Mouse (Mus musculus): Measurements from ENCODE around the gene Gps2.
"Not testable (repeated sequence)": the region's sequence is repeated elsewhere in the genome, so short reads cannot be mapped to it uniquely, and the experiment has no call there.

Gps2 gene

DNA sequence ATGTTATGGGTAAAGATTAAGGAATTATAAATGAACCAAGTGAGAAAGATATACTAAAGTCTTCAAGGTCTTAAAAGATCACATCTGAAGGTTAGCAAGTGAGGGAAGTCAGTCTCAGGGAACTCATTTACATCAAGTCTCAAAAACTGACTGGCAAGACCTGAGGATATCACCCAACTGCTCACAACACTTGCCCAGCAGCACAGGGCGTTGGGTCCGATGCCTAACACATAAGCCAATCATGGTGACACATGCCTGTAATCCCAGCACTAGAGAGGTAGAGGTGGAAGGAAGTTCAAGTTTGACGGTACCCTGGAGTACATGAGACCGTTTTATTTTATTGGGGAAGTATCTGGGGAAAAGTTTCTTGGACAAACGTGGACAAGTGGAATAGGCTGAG, 4.4 kb downstream of the Gps2 start:
- DNase-seq: no peak

- peak; percentile 14 for DNase-seq
Measured at GRCm38 (mm10) chr11:69919053-69919452, 5.4 kb downstream of the Gps2 start.

GRCm38 (mm10) chr11:69919661-69920265, 6.1 kb downstream of the Gps2 start:
- peak; percentile 78 for DNase-seq

GRCm38 (mm10) chr11:69920266-69921031, 6.8 kb downstream of the Gps2 start:
- DNase-seq: peak; percentile 73

GRCm38 (mm10) chr11:69921114-69922011, 7.7 kb downstream of the Gps2 start, which contains the start of gene Eif5a:
Eif5a (minus strand) TSS chr11:69921958.
- DNase-seq: peak; percentile 100

- DNase-seq: no peak
Measured at GRCm38 (mm10) chr11:69922012-69922756, 8.5 kb downstream of the Gps2 start.

- no peak for DNase-seq
Measured at GRCm38 (mm10) chr11:69922796-69923195, 9.1 kb downstream of the Gps2 start.

DNA sequence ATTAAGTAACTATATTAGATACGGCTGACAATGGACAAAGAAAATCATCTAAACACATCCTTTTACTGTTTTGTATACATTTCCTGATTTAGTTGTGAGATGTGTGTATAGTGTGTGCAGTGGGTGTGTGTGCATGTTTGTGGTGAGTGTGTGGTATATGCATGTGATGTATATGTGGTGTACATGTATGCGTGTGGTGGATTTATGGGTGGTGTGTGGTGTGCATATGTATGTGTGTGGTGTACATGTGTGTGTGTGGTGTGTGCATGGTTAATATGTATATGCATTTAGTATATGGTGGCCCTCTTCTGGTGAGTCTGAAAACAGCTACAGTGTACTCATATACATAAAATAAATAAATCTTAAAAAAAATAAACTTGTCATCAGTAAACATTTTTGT, 13.8 kb downstream of the Gps2 start:
- no peak for DNase-seq

DNA sequence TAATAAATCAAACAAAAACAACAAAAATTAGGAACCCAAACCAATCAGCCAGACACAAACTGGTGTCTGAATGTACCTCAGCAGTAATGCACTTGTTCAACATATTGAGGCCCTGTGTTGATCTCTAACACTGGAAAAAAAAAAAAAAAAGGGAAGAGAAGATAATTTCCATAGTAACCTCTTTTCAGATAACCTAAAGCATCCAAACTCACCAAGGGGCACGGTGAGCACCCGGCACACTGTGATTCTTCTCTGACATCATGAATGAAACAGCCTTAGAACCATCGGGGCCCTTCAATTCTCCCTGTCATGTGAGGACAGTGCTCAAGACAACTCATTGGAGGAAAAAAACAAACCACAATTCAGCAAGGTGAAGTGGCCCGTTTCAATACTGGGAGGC, 16.0 kb downstream of the Gps2 start:
- DNase-seq: no peak

DNA sequence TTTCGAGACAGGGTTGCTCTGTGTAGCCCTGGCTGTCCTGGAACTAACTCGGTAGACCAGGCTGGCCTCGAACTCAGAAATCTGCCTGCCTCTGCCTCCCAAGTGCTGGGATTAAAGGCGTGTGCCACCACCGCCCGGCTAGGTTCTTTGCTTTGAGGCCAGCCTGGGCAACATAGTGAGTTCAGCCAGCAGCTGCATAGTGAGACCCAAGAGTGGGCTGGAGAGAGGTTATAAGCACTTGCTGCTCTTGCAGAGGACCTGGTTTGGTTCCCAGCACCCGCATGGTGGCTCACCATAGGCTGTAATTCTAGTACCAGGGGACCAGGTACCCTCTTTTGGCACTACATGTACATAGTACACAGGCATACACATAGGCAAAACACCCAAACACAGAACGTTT, 16.5 kb downstream of the Gps2 start:
- DNase-seq: not testable (repeated sequence)

GRCm38 (mm10) chr11:69930967-69931537, 17.4 kb downstream of the Gps2 start:
- peak; percentile 30 for DNase-seq

- no peak for DNase-seq
Measured at GRCm38 (mm10) chr11:69931769-69932168, 18.1 kb downstream of the Gps2 start.

GRCm38 (mm10) chr11:69932254-69932653, 18.6 kb downstream of the Gps2 start:
- DNase-seq: peak; percentile 62

GRCm38 (mm10) chr11:69933066-69933465, 19.4 kb downstream of the Gps2 start:
- DNase-seq: no peak

DNA sequence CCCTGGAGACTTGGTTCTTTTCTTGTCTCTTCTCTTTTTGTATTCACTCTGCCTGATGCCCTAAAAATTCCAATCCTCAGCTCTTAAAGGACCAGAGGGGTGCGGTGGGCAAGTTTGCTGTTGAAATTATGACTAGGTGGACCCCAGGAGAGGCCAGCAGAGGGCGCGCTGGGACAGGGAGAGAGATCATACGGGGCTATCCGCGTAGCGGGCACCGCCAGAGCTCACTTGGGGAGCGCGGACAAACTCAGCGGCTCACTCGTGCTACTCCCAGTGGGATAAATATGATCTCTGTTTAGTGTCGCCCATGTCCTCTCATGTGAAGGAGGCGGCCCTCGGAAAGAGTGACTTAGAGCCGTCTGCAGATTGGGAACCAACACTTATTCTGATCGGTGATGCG, 20.5 kb downstream of the Gps2 start:
- peak; percentile 99 for DNase-seq

DNA sequence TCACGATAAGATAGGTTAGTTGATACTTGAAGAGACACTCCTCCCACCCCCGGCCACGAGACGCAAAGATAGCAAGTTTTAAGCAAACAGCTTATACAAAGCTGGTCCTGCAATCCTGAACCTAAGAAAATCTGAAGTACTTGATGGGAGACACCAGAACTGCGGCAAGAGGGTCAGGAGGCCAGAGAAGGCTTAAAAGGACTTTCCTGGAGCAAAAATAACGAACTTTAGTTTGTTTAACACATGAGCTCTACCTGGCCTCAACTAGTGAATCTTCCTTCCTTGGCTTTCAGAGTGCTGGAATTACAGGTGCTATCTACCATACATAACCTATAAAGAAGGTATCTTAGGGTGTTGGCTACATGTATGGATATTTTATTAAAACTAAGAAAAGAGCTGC, 21.0 kb downstream of the Gps2 start:
- no peak for DNase-seq

- peak; percentile 94 for DNase-seq
Measured at GRCm38 (mm10) chr11:69935137-69935879, 21.6 kb downstream of the Gps2 start, which contains the start of gene Ybx2. Ybx2 (plus strand) TSS chr11:69935796.

- DNase-seq: peak; percentile 64
Measured at GRCm38 (mm10) chr11:69936156-69936555, 22.5 kb downstream of the Gps2 start.

- no peak for DNase-seq
Measured at GRCm38 (mm10) chr11:69936714-69937347, 23.1 kb downstream of the Gps2 start.

DNA sequence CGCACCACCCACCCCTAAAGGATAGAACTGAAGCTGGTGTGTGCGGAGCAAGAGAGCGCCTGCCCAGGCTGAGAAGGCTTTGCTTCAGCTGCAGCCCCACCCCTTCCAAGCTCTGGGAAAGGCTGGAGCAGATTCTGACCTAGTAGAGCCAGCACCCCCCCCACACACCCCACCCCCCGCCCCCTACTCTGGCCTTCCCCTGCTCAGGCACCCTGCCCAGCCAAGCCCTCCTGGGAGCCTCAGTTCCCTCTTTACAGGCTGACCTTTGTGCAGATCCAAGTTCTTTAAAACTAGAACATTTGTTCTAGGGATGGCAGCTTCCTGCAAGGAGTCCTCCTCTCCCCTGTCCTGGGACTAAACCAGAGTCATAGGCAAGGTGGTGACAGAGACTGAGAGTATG, 23.7 kb downstream of the Gps2 start:
- DNase-seq: no peak

DNA sequence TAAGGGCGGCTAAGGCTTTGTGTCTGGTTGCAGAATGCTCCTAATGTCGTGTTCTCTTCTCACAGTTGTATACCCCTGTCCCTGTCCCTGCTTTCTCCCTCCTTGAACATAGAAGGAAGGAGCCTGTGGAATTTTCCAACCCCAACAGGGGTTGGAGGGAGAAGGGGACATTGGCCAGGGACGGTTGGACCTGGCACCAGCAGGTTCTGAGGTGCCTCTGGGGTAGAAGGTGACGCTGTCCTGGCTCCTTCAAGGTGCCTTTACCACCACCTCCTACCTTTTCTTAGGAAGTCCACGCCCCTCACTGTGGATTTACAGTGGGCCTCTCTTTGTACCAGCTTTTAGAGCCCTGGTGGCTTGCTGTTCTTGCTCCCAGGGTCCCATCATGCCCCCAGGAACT, 24.1 kb downstream of the Gps2 start:
- no peak for DNase-seq

Measured in thymus, postnatal 4 days (tissue).